Mouse (Mus musculus) mature B cell (primary cell): ENCODE measurements around the gene Cnih1.
"Not testable (repeated sequence)": the region's sequence is repeated elsewhere in the genome, so short reads cannot be mapped to it uniquely, and the experiment has no call there.

Experiments used
- in situ Hi-C: fragments of 300-500 bp; cut with MboI; formaldehyde crosslinking; loops from 2 replicates; pipeline ENCODE4 v1.14.3; 2019

Cnih1 gene

DNA sequence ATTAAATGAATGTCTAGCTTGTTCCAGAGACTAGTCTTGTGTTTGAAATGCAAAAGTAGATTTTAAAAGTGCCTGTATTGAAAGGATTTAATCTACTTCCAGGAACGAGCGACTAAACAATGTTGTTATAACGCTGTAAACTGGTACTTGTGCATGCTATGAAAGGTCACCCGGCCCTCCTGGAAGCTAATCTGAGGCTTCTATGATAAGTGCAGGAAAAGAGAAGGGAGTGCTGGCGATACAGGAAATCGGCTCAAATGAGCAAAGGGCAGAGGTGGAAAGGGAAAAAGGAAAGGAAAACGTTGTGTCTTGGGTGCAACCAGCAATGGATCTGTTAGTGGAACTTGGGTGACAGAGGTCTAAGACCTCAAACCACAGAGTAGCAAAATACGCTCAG, 292 bp upstream of the Cnih1 start:
- in situ Hi-C loops: no loop called here

DNA sequence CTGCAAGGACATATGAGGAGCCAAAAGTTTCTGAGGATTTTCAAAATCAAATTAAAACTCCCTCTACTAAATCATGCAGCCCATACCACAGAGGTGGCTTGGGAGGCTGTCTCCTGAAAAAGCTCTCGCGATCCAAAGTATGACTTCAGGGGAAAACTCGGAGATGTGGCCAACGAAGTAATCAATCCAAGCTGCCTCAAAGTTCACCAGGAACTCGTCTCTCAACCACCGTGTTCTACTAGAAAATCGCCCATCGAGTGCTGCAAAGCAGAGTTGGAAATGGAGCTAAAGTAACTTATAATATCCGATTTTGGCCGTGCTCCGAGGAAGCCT, 791 bp downstream of the Cnih1 start:
- in situ Hi-C loops: no loop called here

DNA sequence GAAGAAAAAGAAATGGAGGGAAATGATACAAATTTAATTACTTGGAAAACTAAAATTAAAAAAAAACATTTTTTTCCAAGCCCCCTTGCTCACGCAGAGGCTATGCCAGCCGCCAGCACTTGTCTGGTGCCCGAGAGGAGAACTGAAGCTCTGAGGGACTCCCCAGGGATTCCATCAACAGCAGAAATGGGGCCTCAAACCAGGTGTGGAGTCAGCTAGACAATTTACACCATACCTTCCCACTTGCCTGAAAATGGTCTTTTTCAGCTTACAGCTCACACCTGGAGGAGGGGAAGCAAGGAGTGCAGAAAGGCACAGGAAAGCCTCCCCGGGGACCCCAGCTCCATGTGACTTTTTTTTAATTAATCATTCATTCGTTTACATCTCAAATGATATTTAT, 3.0 kb downstream of the Cnih1 start:
- in situ Hi-C loops: no loop called here

GRCm38 (mm10) chr14:46783327-46783926, 4.8 kb downstream of the Cnih1 start:
- in situ Hi-C loops: no loop called here

- in situ Hi-C loops: no loop called here
These were observed 5.9 kb downstream of the Cnih1 start for GRCm38 (mm10) chr14:46782187-46782828.

- in situ Hi-C loops: no loop called here
These were observed 7.1 kb downstream of the Cnih1 start for GRCm38 (mm10) chr14:46781086-46781485.

GRCm38 (mm10) chr14:46779217-46779616, 9.0 kb downstream of the Cnih1 start:
- in situ Hi-C loops: no loop called here

DNA sequence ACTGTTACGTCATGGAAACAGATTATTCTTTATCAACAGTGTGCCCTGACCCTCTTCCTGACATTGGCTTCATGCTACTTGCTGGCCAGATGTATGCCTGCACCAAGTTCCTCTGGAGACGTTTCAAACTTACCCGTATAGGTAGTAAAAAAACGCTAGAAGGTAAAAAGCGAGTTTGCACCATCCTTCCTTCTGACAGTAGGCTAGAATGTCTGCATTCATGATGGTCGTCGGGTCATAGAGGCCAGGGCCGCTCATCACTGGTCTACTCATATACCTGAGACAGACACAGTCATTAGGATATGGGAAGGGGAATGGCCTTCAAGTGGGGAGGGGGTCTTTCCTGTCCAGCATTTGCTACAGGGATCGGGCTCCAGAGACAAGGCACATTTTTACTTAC, 9.5 kb downstream of the Cnih1 start:
- in situ Hi-C loops: no loop called here

DNA sequence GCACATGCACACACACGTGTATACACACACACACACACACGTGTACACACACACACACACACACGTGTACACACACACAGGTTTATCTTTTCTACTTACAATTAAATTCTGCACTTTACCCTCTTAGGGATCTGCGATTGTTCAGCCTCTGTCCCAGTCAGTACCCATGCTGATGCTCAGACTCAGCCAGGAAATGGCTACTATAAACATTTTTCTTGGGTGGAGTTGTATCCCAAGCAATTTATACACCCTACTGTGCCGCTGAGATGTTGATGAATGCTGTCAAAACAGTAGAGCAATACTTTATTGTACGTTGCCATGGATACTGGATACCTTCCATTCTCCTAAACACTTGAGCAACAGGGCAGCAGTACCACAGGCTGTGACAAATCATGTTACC, 18.2 kb downstream of the Cnih1 start:
- in situ Hi-C loops: no loop called here

DNA sequence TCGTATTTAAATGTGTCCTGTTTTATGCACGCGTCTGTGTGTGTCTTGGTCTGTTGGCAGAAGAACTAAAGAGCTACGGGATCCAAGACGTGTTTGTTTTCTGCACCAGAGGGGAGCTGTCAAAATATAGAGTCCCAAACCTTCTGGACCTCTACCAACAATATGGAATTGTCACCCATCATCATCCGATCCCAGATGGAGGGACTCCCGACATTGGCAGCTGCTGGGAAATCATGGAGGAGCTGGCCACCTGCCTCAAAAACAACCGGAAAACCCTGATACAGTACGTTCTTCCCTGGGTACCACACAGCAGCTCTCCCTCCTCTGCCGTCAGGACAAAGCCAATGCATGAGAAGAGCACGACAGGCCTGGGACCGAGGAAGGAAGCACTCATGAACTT, 21.1 kb downstream of the Cnih1 start:
- in situ Hi-C loops: no loop called here

GRCm38 (mm10) chr14:46761186-46761585, 27.0 kb downstream of the Cnih1 start:
- in situ Hi-C loops: no loop called here

DNA sequence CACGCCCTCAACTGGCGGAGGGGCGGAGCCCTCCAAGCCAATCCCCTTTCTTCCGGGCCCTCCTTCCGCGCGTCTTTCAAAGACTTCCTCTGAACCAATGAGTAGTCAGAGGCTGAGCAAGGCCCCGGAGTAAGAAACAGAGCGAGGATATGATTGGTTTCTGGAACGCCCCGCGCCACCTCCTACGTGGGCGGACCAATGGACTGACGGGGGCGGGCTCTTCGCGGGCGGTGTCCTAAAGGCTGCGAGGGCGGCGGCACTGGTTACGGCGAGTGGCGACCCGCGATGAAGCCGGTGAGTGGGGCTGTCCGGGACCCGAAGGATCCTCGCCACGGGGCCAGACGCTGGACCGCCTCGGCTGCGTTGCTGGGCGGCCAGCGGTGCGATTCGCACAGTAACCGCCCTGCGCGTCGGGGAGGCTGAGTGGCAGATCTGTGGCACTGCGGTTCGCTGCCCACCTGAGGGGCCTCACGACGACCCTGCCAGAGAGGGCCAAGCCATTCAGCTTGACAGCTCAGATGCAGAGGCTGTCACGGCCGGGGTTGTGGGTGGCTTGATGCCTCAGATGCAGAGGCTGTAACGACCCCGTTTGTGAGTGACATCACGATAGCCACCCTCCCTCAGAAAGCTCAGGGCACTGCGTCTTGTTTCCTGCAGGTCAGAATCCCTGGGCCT, 27.7 kb downstream of the Cnih1 start, which contains the start of gene Cdkn3:
Cdkn3 (plus strand) TSS at position 187 of the 675 bp plus-strand sequence.
- in situ Hi-C loops: no loop called here

- in situ Hi-C loops: no loop called here
These were observed 28.2 kb downstream of the Cnih1 start for GRCm38 (mm10) chr14:46759970-46760354.

GRCm38 (mm10) chr14:46757736-46758135, 30.5 kb downstream of the Cnih1 start:
- in situ Hi-C loops: no loop called here

DNA sequence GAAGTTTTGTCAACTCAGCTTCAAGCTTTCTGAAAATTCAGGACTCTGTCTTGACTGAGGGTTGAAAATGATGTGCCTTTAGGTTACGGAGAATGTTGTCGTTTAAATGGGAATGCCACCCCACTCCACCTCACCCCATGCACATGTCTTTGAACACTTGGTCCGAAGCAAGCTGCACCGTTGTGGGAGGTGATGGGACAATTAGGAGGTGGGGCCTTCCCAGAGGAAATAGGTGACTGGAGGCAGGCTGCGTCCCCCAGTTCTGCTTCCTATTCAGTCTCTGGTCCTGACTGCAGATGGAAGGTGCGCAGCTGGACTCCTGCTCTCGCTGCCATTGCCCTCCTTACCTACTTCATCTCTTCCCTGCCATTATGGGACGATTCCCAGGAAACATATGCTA, 32.4 kb downstream of the Cnih1 start:
- in situ Hi-C loops: no loop called here

DNA sequence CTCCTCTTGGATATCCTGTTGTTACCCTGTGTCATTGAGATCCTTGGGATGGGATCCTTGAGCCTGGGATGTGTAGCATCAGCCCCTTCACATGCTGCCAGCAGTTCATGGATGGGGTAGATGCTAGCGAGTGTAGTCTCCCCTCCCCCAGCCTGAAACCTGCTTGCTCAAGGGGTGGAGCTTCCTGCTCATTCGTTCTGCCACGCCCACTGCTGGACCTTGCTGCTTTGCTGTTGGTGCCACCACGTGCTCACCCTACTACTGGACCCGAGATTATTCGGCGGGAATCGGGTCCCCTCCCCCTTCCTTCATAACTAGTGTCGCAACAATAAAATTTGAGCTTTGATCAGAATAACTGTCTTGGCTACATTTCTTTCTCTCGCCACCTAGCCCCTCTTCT, 33.8 kb downstream of the Cnih1 start:
- in situ Hi-C loops: not testable (repeated sequence)

DNA sequence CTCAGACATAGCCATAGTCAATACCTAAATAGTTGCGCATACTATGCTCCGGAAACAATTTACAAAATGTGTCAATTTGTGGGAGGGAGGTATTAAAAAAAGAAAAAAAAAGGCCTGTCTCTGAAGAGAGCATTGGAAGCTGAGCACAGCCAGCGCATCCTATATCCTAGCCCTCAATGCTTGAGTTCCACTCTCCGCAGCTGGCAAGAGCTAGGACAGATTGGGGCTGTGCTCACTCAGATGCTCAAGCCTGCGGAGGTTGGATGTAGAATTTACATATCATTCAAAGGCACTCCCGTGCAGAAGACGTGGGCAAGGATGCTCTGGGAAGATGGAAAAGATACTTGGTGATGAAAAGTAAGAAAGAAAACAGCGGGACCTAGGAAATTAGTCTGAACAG, 42.8 kb downstream of the Cnih1 start:
- in situ Hi-C loops: no loop called here

- in situ Hi-C loops: no loop called here
These were observed 45.5 kb downstream of the Cnih1 start for GRCm38 (mm10) chr14:46742674-46743073.

GRCm38 (mm10) chr14:46737346-46737745, 50.9 kb downstream of the Cnih1 start:
- in situ Hi-C loops: not testable (repeated sequence)

DNA sequence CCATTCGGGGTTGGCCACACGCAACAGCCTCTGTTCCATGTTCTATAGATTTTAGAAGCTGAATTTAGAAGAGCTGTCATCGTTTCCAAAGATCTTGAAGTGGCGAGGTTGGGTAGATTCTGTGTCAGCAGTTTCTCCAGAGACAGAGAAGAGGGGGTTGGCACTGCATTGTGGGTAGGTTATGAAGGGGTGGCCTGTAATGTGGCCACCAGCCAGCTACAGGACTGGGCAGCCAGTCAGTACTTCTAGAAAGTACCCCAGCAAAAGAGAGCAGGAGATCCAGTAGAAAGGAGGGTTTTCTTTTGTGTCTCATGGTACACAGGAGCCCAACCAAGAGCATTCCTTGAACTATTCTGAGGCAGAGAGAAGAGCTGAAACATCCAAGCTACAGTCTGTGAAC, 51.8 kb downstream of the Cnih1 start:
- in situ Hi-C loops: no loop called here

GRCm38 (mm10) chr14:46734761-46735455, 53.3 kb downstream of the Cnih1 start:
- in situ Hi-C loops: no loop called here

DNA sequence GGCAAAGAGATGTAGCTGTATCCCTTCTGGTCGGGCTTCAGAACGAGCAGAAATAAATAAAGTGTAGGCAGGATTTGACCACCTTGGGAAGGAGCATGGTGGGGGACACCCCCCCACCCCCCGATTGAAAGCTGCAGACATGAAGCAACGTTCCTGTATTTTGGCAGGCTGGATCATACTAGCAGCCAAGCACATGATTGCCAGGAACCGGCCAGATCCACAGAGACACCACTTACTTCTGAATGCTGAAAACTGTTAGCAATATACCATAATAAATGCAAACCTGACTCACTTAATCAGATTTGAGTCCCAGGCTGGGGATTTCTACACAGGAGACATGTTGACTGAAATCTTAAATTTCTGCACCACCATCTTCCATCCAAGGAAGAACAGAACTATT, 53.9 kb downstream of the Cnih1 start:
- in situ Hi-C loops: no loop called here

- in situ Hi-C loops: no loop called here
These were observed 62.5 kb downstream of the Cnih1 start for GRCm38 (mm10) chr14:46725743-46726142.
